Mouse (Mus musculus): ENCODE data around the gene Usp4. TPM values are rescaled to one million over a fixed set of nuclear protein-coding genes. Genes with fewer than 3 reads are reported as not detected.
A peak's percentile ranks its signal among the peaks of the same experiment; 100 is the strongest.
"Not testable (repeated sequence)": the region's sequence is repeated elsewhere in the genome, so short reads cannot be mapped to it uniquely, and the experiment has no call there.

The Usp4 gene
- total RNA-seq (2021), result 10 to 100 TPM; 74.3 to 79.6 TPM
- long read RNA-seq, experiment 1, transcript Usp4-209 (21 exons, 3,436 nt), result minor isoform, 14 of 171 reads
- long read RNA-seq, experiment 1, transcript Usp4-201 (22 exons, 3,662 nt), result major isoform, 138 of 171 reads
- long read RNA-seq, experiment 1, partial matches to known transcripts, result 6 of 171 reads
- long read RNA-seq, experiment 1, other reads (novel, unspliced or antisense), result 12 of 171 reads
- long read RNA-seq, experiment 2, transcript Usp4-201 (22 exons, 3,662 nt), result major isoform, 55 of 77 reads
- long read RNA-seq, experiment 2, transcript Usp4-209 (21 exons, 3,436 nt), result minor isoform, 6 of 77 reads
- long read RNA-seq, experiment 2, partial matches to known transcripts, result 3 of 77 reads
- long read RNA-seq, experiment 2, other reads (novel, unspliced or antisense), result 12 of 77 reads

DNA sequence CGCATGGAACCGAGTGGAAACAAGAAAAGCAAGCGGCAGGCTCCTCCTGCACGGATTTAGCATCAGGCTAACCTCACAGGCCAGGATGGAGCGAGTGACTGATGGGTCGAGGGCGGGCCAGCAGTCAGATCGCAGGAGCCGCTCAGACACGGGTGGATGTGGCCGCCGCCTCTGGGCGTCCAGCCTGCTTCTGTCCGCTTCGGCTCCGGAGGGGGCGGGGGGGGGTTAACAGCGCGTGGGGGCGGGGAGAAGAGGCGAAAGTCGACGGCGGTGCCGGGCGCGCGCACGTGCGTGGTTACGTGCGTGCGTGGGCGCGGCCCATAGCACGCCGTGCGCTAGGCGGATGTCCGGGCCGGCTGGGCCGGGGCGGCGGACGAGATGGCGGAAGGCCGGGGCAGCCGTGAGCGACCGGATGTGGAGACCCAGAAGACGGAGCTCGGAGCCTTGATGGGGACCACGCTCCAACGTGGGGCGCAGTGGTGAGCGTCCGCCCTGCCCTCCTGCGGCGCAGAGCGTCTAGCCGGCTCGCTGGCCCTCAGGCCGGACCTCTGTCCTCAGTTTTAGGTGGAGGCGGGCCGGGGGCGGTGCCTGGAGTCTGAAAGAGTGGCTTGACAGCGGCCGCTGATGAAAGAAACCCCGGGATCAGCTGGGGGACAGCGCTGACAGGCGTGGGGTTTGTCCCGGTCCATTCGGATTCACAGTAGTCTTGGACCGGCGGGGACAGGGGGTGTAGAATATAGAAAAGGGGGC, at the start of gene Usp4:
Gene Usp4 (plus strand): TSS at position 314 of the 750 bp plus-strand sequence.
- DNase-seq, result peak; percentile 91 to 94

GRCm38 (mm10) chr9:108301853-108302252, 45.8 kb upstream of the Usp4 start:
- no peak for DNase-seq

DNA sequence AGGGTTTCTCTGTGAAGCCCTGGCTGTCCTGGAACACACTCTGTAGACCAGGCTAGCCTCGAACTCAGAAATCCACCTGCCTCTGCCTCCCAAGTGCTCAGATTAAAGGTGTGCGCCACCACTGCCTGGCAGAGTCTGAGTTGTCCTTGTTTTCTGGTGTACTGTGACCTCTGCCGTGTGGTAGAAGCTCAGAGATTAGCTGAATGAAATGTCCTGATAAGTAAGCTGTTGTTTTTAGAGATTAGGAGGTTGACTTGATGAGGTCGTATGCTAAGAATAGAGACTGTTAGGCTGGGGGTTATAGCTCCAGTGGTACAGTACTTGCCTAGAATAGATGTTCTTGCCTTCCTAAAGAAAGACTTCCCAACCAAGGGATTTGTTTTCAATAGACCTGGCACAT, 42.9 kb upstream of the Usp4 start:
- peak in 1 of 2 experiments; percentile 55 for DNase-seq

GRCm38 (mm10) chr9:108305170-108305569, 42.5 kb upstream of the Usp4 start:
- DNase-seq, result peak; percentile 17 to 51

DNA sequence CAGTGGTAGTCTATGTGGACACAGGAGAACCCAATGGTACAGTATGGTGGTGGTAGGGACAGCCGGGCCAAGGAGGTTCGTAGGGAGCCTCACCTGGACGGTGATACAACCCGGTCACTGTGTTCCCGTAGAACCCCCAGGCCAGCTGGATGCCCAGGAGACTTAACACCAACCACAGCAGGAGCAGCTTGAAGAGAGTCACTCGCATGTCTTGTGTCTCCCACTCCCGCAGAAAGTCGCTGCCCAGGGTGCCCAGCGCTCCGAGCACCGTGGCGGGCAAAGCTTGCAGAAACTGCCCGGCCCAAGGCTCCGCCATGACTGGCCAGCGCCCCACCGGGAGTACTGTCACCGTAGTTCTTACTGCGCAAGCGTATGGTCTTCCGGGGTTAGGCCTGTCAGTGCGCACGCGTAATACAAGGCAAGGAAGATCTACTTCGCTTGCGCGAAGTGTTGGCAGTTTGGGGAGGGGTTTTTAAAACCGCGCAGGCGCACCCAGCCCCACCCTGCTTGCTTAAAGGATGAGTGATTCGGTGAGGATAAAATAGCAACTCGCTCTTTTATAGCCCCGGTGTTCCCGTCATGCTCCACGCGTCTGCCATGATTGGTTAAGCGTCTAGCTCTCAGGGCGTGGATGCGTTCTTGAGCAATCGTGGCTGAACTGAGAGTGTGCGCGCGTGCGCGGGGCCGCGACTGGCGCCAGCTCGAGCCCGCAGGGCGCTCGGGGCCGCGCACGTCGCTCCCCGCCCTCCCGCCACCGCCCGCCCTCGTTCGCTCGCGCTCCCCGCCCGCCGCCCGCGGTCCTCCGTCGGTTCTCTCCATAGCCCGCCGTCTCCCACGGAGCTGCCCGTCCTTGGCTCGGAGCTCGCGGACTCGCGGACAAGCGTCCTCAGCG, 41.8 kb upstream of the Usp4 start, which contains the start of the genes Rhoa and Tcta:
Gene Rhoa (plus strand): TSS at position 501 of the 892 bp plus-strand sequence.
Gene Tcta (minus strand): TSS at position 532 of the 892 bp plus-strand sequence.
- DNase-seq, result peak; percentile 98 to 100

- DNase-seq, result peak; percentile 82 to 91
These were observed 41.1 kb upstream of the Usp4 start for GRCm38 (mm10) chr9:108306571-108306980.

DNA sequence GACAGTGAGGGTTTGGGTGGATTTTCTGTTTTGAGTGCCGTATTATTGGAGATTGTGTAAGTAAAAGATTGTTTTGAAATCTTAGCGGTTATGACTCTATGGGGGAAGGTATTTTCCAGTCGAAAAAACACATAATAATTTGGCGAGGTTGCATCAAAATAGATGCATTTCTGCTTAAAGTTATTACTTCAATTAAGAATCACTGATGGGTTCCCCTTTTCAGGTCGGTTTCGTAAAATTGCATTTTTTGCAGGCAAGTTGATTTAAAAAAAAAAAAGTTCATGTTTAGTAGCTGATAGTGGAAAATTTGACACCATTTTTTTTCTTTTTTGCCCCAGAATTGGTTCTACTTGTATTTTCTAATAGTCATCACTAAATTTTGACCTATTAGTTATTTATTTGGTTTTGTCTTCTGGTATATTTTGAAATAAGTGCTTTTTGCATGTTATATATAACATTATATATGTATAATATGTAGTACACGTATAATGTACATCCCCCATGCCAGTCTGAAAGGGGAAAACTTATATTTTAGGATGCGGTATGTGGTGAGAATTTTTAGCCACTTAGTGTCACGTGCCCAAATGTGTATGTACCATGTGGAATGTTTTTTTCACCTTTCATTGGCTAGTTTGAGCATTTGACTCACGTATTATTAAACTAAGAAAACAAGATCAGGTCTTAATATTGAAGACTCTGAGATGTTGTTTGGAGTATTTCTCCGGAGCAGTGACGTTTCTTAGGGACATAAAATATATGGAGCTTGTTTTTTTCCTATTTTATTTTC, 40.4 kb upstream of the Usp4 start:
- DNase-seq, result no peak

DNA sequence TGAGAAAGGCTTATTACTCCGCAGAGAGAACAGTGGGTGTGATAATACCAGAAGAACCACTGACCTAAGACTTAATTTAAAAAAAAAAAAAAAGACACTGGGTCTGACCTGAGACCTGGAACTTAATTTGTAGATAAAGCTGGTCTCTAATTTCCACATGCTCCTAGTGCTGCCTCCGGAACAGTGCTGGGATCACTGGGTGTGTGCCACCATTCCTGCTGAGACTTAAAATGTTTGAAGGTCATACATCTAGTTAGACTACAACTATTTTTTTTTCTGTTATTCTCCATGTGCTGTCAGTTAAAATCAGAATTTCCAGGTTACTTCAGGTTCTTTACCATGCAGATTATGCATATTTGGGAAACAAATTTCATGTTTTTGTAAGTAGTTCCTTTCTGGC, 39.5 kb upstream of the Usp4 start:
- no peak for DNase-seq

- no peak for DNase-seq
These were observed 30.1 kb upstream of the Usp4 start for GRCm38 (mm10) chr9:108317572-108317971.

DNA sequence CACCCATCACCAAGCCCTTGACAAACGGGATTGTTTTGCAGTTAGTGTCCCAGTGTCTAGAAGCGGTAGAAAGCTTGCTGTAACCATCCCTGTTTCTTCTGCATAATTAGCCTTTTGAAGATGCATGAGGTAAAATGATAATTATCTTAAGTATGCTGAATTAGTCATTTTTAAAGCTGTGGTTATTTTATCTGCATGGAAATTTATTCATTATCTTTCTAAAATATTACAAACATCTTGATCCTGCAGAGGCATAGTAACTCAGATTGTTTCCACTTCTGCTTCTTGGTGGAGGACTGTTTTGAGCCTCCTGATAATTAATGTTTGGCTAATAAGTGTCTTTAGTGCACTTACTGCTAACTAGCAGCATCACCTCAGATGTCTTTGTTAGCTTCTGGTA, 29.2 kb upstream of the Usp4 start:
- no peak for DNase-seq

DNA sequence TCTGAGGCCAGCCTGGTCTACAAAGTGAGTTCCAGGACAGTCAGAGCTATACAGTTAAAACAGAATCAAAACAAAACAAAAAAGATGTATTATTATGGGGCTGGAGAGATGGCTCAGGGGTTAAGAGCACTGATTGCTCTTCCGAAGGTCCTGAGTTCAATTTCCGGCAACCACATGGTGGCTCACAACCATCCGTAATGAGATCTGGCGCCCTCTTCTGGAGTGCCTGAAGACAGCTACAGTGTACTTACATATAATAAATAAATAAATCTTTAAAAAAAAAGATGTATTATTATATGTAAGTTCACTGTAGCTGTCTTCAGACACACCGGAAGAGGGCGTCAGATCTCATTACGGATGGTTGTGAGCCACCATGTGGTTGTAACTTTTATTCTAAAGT, 25.6 kb upstream of the Usp4 start:
- DNase-seq, result not testable (repeated sequence)

- no peak for DNase-seq
These were observed 22.9 kb upstream of the Usp4 start for GRCm38 (mm10) chr9:108324784-108325183.

GRCm38 (mm10) chr9:108325811-108326210, 21.8 kb upstream of the Usp4 start:
- DNase-seq, result no peak

DNA sequence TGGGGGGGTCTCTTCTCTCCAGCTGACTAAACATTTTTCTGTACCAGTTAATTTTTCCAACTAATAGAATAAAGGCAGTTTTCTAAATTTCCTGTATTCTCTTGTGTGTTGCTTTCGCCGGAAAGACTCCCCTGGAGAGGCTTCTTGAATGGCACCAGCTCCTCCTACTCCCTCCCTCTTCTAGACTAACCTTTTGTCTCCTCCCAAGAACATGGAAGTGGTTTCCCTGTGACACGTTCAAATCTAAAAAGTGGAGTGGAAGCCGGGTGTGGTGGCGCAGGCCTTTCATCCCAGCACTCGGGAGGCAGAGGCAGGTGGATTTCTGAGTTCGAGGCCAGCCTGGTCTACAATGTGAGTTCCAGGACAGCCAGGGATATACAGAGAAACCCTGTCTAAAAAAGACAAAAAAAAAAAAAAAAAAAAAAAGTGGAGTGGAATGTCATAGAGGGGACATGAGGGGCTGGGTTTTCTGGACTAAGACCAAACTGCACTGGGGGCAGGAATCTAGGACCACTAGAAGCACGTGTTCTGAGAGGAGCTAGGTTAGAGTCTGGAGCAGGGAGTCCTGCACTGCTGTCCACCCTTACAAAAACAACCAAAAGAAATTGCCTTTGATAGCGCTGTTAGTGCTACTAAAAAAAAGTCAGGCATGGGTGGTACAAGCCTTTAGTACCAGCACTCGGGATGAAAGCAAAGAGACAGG, 9.7 kb upstream of the Usp4 start:
- DNase-seq, result no peak

DNA sequence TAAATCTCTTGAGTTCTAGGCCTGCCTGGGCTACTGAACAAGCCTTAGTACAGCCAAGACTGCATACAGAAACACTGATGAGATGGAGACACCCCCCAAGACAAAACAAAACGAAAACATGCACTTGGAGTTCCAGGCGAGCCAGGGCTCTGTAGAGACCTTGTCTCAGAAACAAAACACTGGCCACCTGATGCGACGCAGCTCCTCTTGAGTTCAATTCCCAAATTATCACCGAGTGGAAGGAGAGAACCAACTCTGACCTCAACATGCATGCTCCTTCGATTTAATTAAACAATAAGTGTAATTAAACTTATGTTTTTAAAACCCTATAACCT, 9.1 kb upstream of the Usp4 start:
- no peak for DNase-seq

GRCm38 (mm10) chr9:108338886-108339781, 8.5 kb upstream of the Usp4 start, which contains the start of gene Gpx1:
Gpx1 (plus strand) TSS chr9:108338903.
- peak; percentile 94 to 98 for DNase-seq

DNA sequence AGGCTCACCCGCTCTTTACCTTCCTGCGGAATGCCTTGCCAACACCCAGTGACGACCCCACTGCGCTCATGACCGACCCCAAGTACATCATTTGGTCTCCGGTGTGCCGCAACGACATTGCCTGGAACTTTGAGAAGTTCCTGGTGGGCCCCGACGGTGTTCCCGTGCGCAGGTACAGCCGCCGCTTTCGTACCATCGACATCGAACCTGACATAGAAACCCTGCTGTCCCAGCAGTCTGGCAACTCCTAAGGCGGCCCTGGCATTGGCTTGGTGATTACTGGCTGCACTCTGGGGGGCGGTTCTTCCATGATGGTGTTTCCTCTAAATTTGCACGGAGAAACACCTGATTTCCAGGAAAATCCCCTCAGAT, 7.8 kb upstream of the Usp4 start:
- DNase-seq, result peak; percentile 31 to 38

DNA sequence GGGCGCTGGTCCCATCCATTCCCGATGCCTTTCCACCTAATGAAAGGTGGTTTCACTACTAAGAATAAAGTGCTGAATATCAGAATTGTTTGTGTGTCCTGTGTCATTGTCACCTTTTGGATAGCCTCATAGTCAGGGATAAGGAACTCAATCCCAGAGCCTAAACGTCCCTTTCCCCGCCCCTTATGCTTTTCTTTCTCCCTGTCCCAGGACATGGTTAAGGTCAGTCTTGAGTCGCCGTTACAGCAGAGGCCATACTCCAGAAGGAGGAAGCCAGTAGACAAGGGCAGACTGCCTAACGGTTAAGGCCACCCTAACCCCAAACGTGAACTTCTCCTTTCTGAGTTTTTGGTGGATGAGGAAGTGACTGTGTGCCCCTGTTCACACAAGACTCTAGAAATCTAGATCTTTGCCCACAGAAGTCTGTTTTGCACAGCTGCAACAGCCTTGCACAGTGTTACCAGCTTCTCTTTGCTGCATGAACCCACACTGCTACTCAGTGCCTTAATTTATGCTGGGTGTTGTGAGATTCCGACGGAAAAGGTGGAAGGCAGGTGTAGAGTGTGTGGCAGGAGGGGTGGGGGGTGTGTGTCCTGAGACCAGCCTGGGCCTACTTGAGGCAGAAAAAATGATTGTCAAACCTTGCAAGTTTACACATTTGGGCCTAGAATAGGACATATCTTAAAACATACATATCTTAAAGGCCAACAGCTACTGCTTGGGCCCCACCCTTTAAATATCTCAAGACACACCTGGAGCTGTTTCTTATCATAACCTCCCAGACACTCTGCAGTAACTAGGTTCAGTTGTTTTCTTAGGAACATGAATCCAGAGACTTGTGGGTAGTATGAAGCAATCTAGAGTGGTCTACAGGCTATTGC, 7.2 kb upstream of the Usp4 start:
- peak; percentile 39 to 67 for DNase-seq

DNA sequence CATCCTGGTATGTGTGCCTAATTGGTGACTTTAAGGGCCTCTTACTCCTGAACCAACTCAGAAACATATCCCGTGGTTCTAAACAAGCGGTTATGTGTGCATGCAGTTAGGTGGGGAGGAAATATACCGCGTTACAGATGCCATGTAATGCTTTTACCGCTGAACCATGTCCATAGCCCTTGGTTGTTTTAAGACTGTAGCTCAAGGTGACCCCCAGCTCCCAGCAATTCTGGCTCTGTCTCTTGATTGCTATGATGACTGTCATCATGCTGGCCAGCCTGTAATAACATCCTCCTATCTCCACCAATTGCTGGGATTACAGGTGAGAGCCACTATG, 6.5 kb upstream of the Usp4 start:
- no peak for DNase-seq

Measured in heart, adult 18-20 months (tissue).